ENCODE assay signal across 27 mouse cellular contexts in the genomic region with DNA sequence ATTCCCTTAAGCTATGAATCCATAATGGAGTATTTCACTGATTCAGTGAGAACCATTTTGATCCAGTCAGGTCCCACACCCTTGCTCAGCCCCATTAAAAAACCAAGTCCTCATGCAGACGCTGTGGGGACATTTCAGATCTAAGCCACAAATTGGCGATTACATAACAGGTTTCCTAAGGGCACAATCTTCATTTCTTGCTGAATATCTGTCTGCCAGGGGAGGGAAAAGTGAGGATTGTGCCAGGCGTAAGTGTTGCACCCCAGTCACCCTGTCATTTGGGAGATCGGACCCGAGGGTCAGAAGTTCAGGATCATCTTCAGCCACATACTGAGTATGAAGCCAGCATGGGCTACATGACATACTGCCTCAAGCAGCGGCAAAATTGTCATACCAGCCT.
A peak's percentile ranks its signal among the peaks of the same experiment; 100 is the strongest.
DNase-seq lines count a peak whose midpoint lies in the region; ATAC-seq and TF ChIP-seq lines count a peak whose summit lies in the region.
"Had no signal": no experiment of that assay in that cellular context is flagged by ENCODE, and none has a peak within 500 bp of the region (broad histone marks: within the 10 kb centered on the region; RNA-seq: fewer than 3 reads in every experiment).

No protein-coding gene starts in this region.

- no peak overlapping the region for H3K4me3 ChIP-seq in liver, adult 2 months (ENCODE audit: insufficient read depth, low read depth, low read length)
- no peak overlapping the region for H3K4me3 ChIP-seq in liver, embryonic 11.5 days (ENCODE audit: low read depth, low read length)
- H3K4me3 ChIP-seq: embryonic facial prominence, embryonic 13.5 days; embryonic facial prominence, embryonic 15.5 days; erythroblast, embryonic 14.5 days; forebrain, embryonic 10.5 days; forebrain, embryonic 12.5 days had no signal

- ATAC-seq in cerebellum, adult (ENCODE audit: insufficient number of reproducible peaks, low FRiP score, low TSS enrichment) = 0 out of 2 replicates have a peak, but pooled peaks have one; percentile 14
- ATAC-seq in liver, embryonic 11.5 days (replicated peaks; ENCODE audit: low FRiP score) = no peak
- ATAC-seq: activated CD4-positive, CD25-positive, alpha-beta regulatory T cell, adult 4 months; CD4-positive, CD25-positive, alpha-beta regulatory T cell, adult 4 months; forebrain, embryonic 14.5 days; forebrain, embryonic 16.5 days; Patski had no signal

- H3K9ac ChIP-seq in liver, adult 2 months (ENCODE audit: low read depth, low read length) = no peak overlapping the region
- no peak overlapping the region for H3K9ac ChIP-seq in liver, embryonic 11.5 days (ENCODE audit: low read depth, low read length)
- H3K9ac ChIP-seq: embryonic facial prominence, embryonic 13.5 days; embryonic facial prominence, embryonic 15.5 days; forebrain, embryonic 12.5 days had no signal

- no peak for TF ChIP-seq POLR2A in liver, adult 2 months (IDR thresholded peaks at IDR 0.05; ENCODE audit: extremely low read depth, insufficient read depth, low read length)

- no peaks in the 10 kb centered on the region for H3K27me3 ChIP-seq in liver, adult 2 months (ENCODE audit: control insufficient read depth, insufficient read depth, low read length)
- no peaks in the 10 kb centered on the region for H3K27me3 ChIP-seq in liver, embryonic 11.5 days (replicated peaks; ENCODE audit: control insufficient read depth, insufficient read depth, low read length)
- H3K27me3 ChIP-seq: CH12.LX; embryonic facial prominence, embryonic 13.5 days; embryonic facial prominence, embryonic 15.5 days; forebrain, embryonic 12.5 days; Patski had no signal

- H3K27ac ChIP-seq in liver, adult 2 months (replicated peaks; ENCODE audit: insufficient read depth, low read depth, low read length) = no peak overlapping the region
- no peak overlapping the region for H3K27ac ChIP-seq in liver, embryonic 11.5 days (ENCODE audit: low read depth, low read length)
- H3K27ac ChIP-seq: embryonic facial prominence, embryonic 13.5 days; embryonic facial prominence, embryonic 15.5 days; forebrain, embryonic 10.5 days; forebrain, embryonic 12.5 days had no signal

- H3K36me3 ChIP-seq in liver, adult 2 months (ENCODE audit: control insufficient read depth, insufficient read depth, low read length) = no peaks in the 10 kb centered on the region
- no peaks in the 10 kb centered on the region for H3K36me3 ChIP-seq in liver, embryonic 11.5 days (ENCODE audit: control insufficient read depth, insufficient read depth, low read length)
- H3K36me3 ChIP-seq: embryonic facial prominence, embryonic 13.5 days; embryonic facial prominence, embryonic 15.5 days; forebrain, embryonic 10.5 days; forebrain, embryonic 12.5 days; G1E had no signal

- no peaks in the 10 kb centered on the region for H3K9me3 ChIP-seq in liver, embryonic 11.5 days (ENCODE audit: control insufficient read depth, low read length)
- H3K9me3 ChIP-seq: embryonic facial prominence, embryonic 13.5 days; embryonic facial prominence, embryonic 15.5 days; forebrain, embryonic 10.5 days; forebrain, embryonic 12.5 days had no signal

- no peak for DNase-seq in cerebellum, adult 11-12 months
- peak; percentile 77 for DNase-seq in liver, adult 2 months (ENCODE audit: extremely low read depth, low read depth, low spot score)
- DNase-seq in liver, embryonic 11.5 days (ENCODE audit: low spot score) = no peak
- DNase-seq in brain, adult 2 months (ENCODE audit: low read depth, low spot score) = peak; percentile 53
- DNase-seq: adrenal gland, adult 8-10 months; adrenal gland, postnatal 14 days; adrenal gland, postnatal 36 days; B cell, adult 2 months; cerebellum, adult 18-20 months; cerebellum, adult 8-10 months; cerebellum, adult 9-11 months; cerebellum, postnatal 14 days; cerebellum, postnatal 36 days; embryo, embryonic 11 days had no signal

- H3K4me2 ChIP-seq in liver, embryonic 11.5 days = no peak overlapping the region
- H3K4me2 ChIP-seq: embryonic facial prominence, embryonic 13.5 days; embryonic facial prominence, embryonic 15.5 days; forebrain, embryonic 12.5 days had no signal

- WGBS in liver, adult 2 months = 43% methylated on average over 6 of the region's 6 CpGs
- 81% methylated on average over 6 of the region's 6 CpGs for WGBS in liver, embryonic 11.5 days

- no peak for TF ChIP-seq CTCF in liver, adult 2 months (IDR thresholded peaks at IDR 0.05; ENCODE audit: low read depth, low read length)

- H3K79me2 ChIP-seq in liver, adult 2 months (ENCODE audit: control insufficient read depth, insufficient read depth, low read length) = no peaks in the 10 kb centered on the region

- H3K4me1 ChIP-seq in liver, adult 2 months (ENCODE audit: control insufficient read depth, insufficient read depth, low read length) = peaks cover 4% of the 10 kb centered on the region
- H3K4me1 ChIP-seq in liver, embryonic 11.5 days (replicated peaks; ENCODE audit: control insufficient read depth, insufficient read depth, low read length) = no peaks in the 10 kb centered on the region

Comparison
In these comparisons a context has a peak if more than half of its experiments do, and no peak if none do; other contexts are left out.
1. DNase-seq: peak in liver, adult 2 months (single experiment) and brain, adult 2 months (single experiment); none in cerebellum, adult 11-12 months (single experiment) and liver, embryonic 11.5 days (single experiment).